Mouse (Mus musculus) heart, adult 11 months (tissue): ENCODE results near the gene Ppp1ca.
A peak's percentile ranks its signal among the peaks of the same experiment; 100 is the strongest.

Experiments used
- DNase-seq: peaks from one replicate; pipeline ENCODE4 v3.0.0; 2022

Gene Ppp1ca

GRCm38 (mm10) chr19:4155223-4156072 lies 36.4 kb upstream of the Ppp1ca start:
- DNase-seq, result no peak

GRCm38 (mm10) chr19:4156073-4156579 lies 35.7 kb upstream of the Ppp1ca start:
- peak; percentile 89 for DNase-seq

- DNase-seq, result peak; percentile 91
These were observed 35.1 kb upstream of the Ppp1ca start for GRCm38 (mm10) chr19:4156771-4157170.

GRCm38 (mm10) chr19:4159049-4159448 lies 32.8 kb upstream of the Ppp1ca start:
- peak; percentile 92 for DNase-seq

- peak; percentile 100 for DNase-seq
These were observed 29.0 kb upstream of the Ppp1ca start, which contains the start of gene Rps6kb2 for GRCm38 (mm10) chr19:4162646-4163542. Gene Rps6kb2, minus strand, starts transcription at chr19:4163354.

- DNase-seq, result no peak
These were observed 28.4 kb upstream of the Ppp1ca start for GRCm38 (mm10) chr19:4163543-4163887.

- peak; percentile 91 for DNase-seq
These were observed 27.8 kb upstream of the Ppp1ca start for GRCm38 (mm10) chr19:4164100-4164499.

- DNase-seq, result no peak
These were observed 27.1 kb upstream of the Ppp1ca start for GRCm38 (mm10) chr19:4164721-4165120.

GRCm38 (mm10) chr19:4166678-4167476 lies 25.0 kb upstream of the Ppp1ca start:
- DNase-seq, result no peak

GRCm38 (mm10) chr19:4169378-4169784 lies 22.5 kb upstream of the Ppp1ca start:
- peak; percentile 100 for DNase-seq

- DNase-seq, result peak; percentile 97
These were observed 22.1 kb upstream of the Ppp1ca start for GRCm38 (mm10) chr19:4169810-4170209.

GRCm38 (mm10) chr19:4170723-4171392 lies 21.0 kb upstream of the Ppp1ca start:
- DNase-seq, result peak; percentile 94

GRCm38 (mm10) chr19:4171393-4172290 lies 20.2 kb upstream of the Ppp1ca start:
- DNase-seq, result peak; percentile 97

- DNase-seq, result no peak
These were observed 18.9 kb upstream of the Ppp1ca start for GRCm38 (mm10) chr19:4172925-4173324.

GRCm38 (mm10) chr19:4175368-4175947 lies 16.4 kb upstream of the Ppp1ca start, which contains the start of gene Carns1:
Gene Carns1, minus strand, starts transcription at chr19:4175479.
- DNase-seq, result peak; percentile 96

- no peak for DNase-seq
These were observed 11.5 kb upstream of the Ppp1ca start for GRCm38 (mm10) chr19:4180411-4180810.

GRCm38 (mm10) chr19:4181892-4182291 lies 10.0 kb upstream of the Ppp1ca start:
- DNase-seq, result peak; percentile 96

GRCm38 (mm10) chr19:4183689-4184088 lies 8.2 kb upstream of the Ppp1ca start:
- DNase-seq, result no peak

GRCm38 (mm10) chr19:4184976-4185975 lies 6.6 kb upstream of the Ppp1ca start:
- DNase-seq, result peak; percentile 93
